32 mouse cellular contexts compared by ENCODE assay signal in genomic region chr16:43094161-43094560, GRCm38 (mm10).
"Had no signal": no experiment of that assay in that cellular context is flagged by ENCODE, and none has a peak within 500 bp of the region (broad histone marks: within the 10 kb centered on the region; RNA-seq: fewer than 3 reads in every experiment).

No protein-coding gene starts in this region.

- H3K27ac ChIP-seq: limb, embryonic 10.5 days; limb, embryonic 12.5 days; limb, embryonic 13.5 days; limb, embryonic 15.5 days; liver, embryonic 12.5 days; liver, embryonic 13.5 days; liver, embryonic 14.5 days; liver, embryonic 15.5 days; lung, embryonic 15.5 days; macrophage; midbrain, embryonic 10.5 days; midbrain, embryonic 12.5 days; midbrain, embryonic 13.5 days; midbrain, embryonic 15.5 days; neural tube, embryonic 12.5 days had no signal

- H3K4me3 ChIP-seq: limb, embryonic 10.5 days; limb, embryonic 12.5 days; limb, embryonic 13.5 days; limb, embryonic 15.5 days; liver, embryonic 12.5 days; liver, embryonic 13.5 days; liver, embryonic 15.5 days; lung, embryonic 15.5 days; megakaryocyte, embryonic 14.5 days; midbrain, embryonic 10.5 days; midbrain, embryonic 12.5 days; midbrain, embryonic 13.5 days; midbrain, embryonic 15.5 days; myocyte; neural tube, embryonic 12.5 days had no signal

- H3K4me1 ChIP-seq: limb, embryonic 10.5 days; limb, embryonic 12.5 days; limb, embryonic 13.5 days; limb, embryonic 15.5 days; liver, embryonic 12.5 days; liver, embryonic 13.5 days; liver, embryonic 15.5 days; lung, embryonic 15.5 days; megakaryocyte, embryonic 14.5 days; midbrain, embryonic 12.5 days; midbrain, embryonic 13.5 days; midbrain, embryonic 15.5 days; neural tube, embryonic 12.5 days had no signal

- H3K9ac ChIP-seq: limb, embryonic 12.5 days; limb, embryonic 13.5 days; limb, embryonic 15.5 days; liver, embryonic 12.5 days; liver, embryonic 13.5 days; liver, embryonic 14.5 days; liver, embryonic 15.5 days; liver, postnatal 0 days; lung, embryonic 14.5 days; lung, embryonic 15.5 days; midbrain, embryonic 12.5 days; midbrain, embryonic 13.5 days; midbrain, embryonic 15.5 days; neural tube, embryonic 12.5 days had no signal

- DNase-seq: left cerebral cortex, postnatal 4 days; liver; liver, embryonic 13.5 days; liver, postnatal 0 days; lung, adult 18-20 months; lung, adult 2 months; lung, embryonic 14.5 days; lung, postnatal 10 days; lung, postnatal 14 days; lung, postnatal 36 days; lung, postnatal 4 days; midbrain, embryonic 14.5 days had no signal

- ATAC-seq: liver, embryonic 12.5 days; liver, postnatal 0 days; lung, postnatal 0 days; midbrain, embryonic 13.5 days; midbrain, embryonic 15.5 days; midbrain, embryonic 16.5 days had no signal

- H3K27me3 ChIP-seq: limb, embryonic 12.5 days; limb, embryonic 13.5 days; limb, embryonic 15.5 days; liver, embryonic 12.5 days; liver, embryonic 13.5 days; liver, embryonic 15.5 days; lung, embryonic 15.5 days; megakaryocyte, embryonic 14.5 days; midbrain, embryonic 12.5 days; midbrain, embryonic 13.5 days; midbrain, embryonic 15.5 days; neural tube, embryonic 12.5 days had no signal

- H3K36me3 ChIP-seq: limb, embryonic 10.5 days; limb, embryonic 12.5 days; limb, embryonic 13.5 days; limb, embryonic 15.5 days; liver, embryonic 12.5 days; liver, embryonic 13.5 days; liver, embryonic 15.5 days; lung, embryonic 15.5 days; midbrain, embryonic 10.5 days; midbrain, embryonic 12.5 days; midbrain, embryonic 13.5 days; midbrain, embryonic 15.5 days; neural tube, embryonic 12.5 days had no signal

- H3K9me3 ChIP-seq: limb, embryonic 10.5 days; limb, embryonic 12.5 days; limb, embryonic 13.5 days; limb, embryonic 15.5 days; liver, embryonic 12.5 days; liver, embryonic 13.5 days; liver, embryonic 15.5 days; lung, embryonic 15.5 days; megakaryocyte, embryonic 14.5 days; midbrain, embryonic 10.5 days; midbrain, embryonic 12.5 days; midbrain, embryonic 13.5 days; midbrain, embryonic 15.5 days; neural tube, embryonic 12.5 days had no signal

- H3K4me2 ChIP-seq: limb, embryonic 12.5 days; limb, embryonic 13.5 days; limb, embryonic 15.5 days; liver, embryonic 11.5 days; liver, embryonic 12.5 days; liver, embryonic 13.5 days; liver, embryonic 15.5 days; lung, embryonic 14.5 days; lung, embryonic 15.5 days; midbrain, embryonic 11.5 days; midbrain, embryonic 12.5 days; midbrain, embryonic 13.5 days; midbrain, embryonic 15.5 days; neural tube, embryonic 12.5 days had no signal
